ENCODE assay signal across 8 mouse cellular contexts in the genomic region with DNA sequence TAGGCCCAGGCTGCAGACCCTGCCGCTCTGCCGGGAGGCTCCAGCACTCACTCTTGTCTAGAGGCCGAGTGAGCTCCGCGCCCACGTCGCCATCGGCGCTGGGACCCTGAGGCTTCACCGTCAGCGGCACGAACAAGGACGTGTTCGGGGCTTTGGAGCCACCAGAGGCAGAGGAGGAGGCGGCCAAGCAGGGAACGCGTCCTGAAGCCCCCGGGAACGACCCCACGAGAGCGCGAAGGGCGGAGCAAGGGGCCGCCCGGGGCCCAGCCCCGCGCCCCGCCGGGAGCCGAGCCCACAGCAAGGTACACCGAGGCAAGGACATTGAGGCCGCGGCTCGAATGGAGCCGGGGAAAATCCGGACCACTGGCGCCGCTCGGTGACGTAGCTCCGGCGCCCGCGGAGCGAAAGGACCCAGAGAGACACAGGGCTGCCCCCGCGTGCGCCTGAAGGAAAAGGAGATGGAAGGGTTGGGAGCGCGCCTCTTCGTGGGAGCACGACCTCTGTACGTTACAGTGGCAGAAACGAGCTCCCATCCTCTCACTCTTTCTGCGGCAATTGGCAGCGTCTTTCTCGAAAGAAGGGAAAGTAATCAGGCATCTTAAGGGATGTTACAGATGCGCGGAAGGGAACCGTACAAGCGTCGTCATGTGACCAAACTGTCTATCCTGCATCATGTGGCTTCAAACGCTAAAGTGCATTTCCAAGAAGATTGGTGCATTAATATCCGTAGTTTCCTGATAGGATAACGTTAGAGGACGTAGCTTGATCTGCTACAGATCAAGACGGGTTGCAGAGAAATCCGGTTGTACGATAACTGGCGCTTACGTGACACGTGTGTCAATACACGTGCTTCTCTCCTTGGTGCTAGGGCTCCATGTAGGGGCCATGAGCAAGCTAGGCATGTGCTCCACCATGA. TPM values are rescaled to one million over a fixed set of nuclear protein-coding genes. Genes with fewer than 3 reads are reported as not detected.
DNase-seq lines count a peak whose midpoint lies in the region; ATAC-seq lines count a peak whose summit lies in the region.

TSS of gene 4930507D05Rik (plus strand) at position 126 of the 916 bp plus-strand sequence.
TSS of gene Supv3l1 (minus strand) at position 375 of the 916 bp plus-strand sequence.

- H3K4me3 ChIP-seq in hindbrain, embryonic 11.5 days (ENCODE audit: low read depth, low read length) = peak within 1 kb of the TSS; percentile 73

- WGBS in hindbrain, embryonic 11.5 days = under 1% methylated on average over 71 of the region's 73 CpGs

- H3K27me3 ChIP-seq in hindbrain, embryonic 11.5 days (ENCODE audit: control insufficient read depth, insufficient read depth, low read length) = no peaks in the 10 kb centered on the region

- peak within 1 kb of the TSS; percentile 75 for H3K9ac ChIP-seq in hindbrain, embryonic 11.5 days (ENCODE audit: low read depth, low read length)

- peak within 1 kb of the TSS; percentile 64 for H3K27ac ChIP-seq in hindbrain, embryonic 11.5 days (ENCODE audit: low read depth, low read length)

- H3K9me3 ChIP-seq in hindbrain, embryonic 11.5 days (ENCODE audit: control insufficient read depth, low read length) = no peaks in the 10 kb centered on the region

- ATAC-seq in hindbrain, embryonic 11.5 days (ENCODE audit: low FRiP score) = peak; percentile 91

- DNase-seq in Muller cell, postnatal 12 days (ENCODE audit: inconsistent ontology term) = peak; percentile 95
- peak; percentile 88 for DNase-seq in cerebellum, adult 9-11 months
- peak; percentile 82 to 93 for DNase-seq in frontal cortex, adult 2 months (ENCODE audit: extremely low spot score in 1 of 2, low spot score in 1 of 2)
- DNase-seq in hindbrain, embryonic 11.5 days (ENCODE audit: low spot score) = peak; percentile 95
- DNase-seq in layer of hippocampus, postnatal 10 days (ENCODE audit: low spot score in 2 of 2) = peak; percentile 97 to 98
- DNase-seq in lung, postnatal 10 days = peak; percentile 92
- peak; percentile 90 for DNase-seq in ovary, postnatal 36 days (ENCODE audit: low spot score)
- peak; percentile 93 for DNase-seq in thymus, postnatal 25 days

- peaks cover 2% of the 10 kb centered on the region; the same call in 1 of the 2 replicates for H3K4me1 ChIP-seq in hindbrain, embryonic 11.5 days (replicated peaks; ENCODE audit: control insufficient read depth, insufficient read depth, low read length)

- peak within 1 kb of the TSS; percentile 63 for H3K4me2 ChIP-seq in hindbrain, embryonic 11.5 days (replicated peaks; ENCODE audit: low read depth, low read length)

- H3K36me3 ChIP-seq in hindbrain, embryonic 11.5 days (ENCODE audit: control insufficient read depth, insufficient read depth, low read length) = 0 out of 2 replicates have a peak, but pooled peaks cover 4% of the 10 kb centered on the region

RNA-seq across cellular contexts. Expression of gene 4930507D05Rik, which starts in this region (rescaled TPM):
- 0.95 and 1.1 TPM in 2 replicates for polyA plus RNA-seq in frontal cortex, adult 2 months (2012; rRNA removed)
- 0.95 and 1.2 TPM in 2 replicates for polyA plus RNA-seq in hindbrain, embryonic 11.5 days (2014; fragmentation: Nextera tagmentation; extraction: Ambion mirVana)
- total RNA-seq in layer of hippocampus, postnatal 10 days (2021) = 1 to 10 TPM; 1.7 to 2.1 TPM

RNA-seq across cellular contexts. Expression of gene Supv3l1, which starts in this region (rescaled TPM):
- polyA plus RNA-seq in frontal cortex, adult 2 months (2012; rRNA removed) = 30.0 and 33.8 TPM in 2 replicates
- polyA plus RNA-seq in hindbrain, embryonic 11.5 days (2014; fragmentation: Nextera tagmentation; extraction: Ambion mirVana) = 27.4 and 33.2 TPM in 2 replicates
- total RNA-seq in layer of hippocampus, postnatal 10 days (2021) = 10 to 100 TPM; 22.1 to 23.7 TPM

Comparison
In these comparisons a context has a peak if more than half of its experiments do, and no peak if none do; other contexts are left out.
1. Peak in every context shown above with its lines: DNase-seq, ATAC-seq, H3K4me3 ChIP-seq and H3K27ac ChIP-seq.